Mouse (Mus musculus): Measurements from ENCODE around the gene Rfc1. TPM values are rescaled to one million over a fixed set of nuclear protein-coding genes. Genes with fewer than 3 reads are reported as not detected.
A peak's percentile ranks its signal among the peaks of the same experiment; 100 is the strongest.

Rfc1 gene
- polyA plus RNA-seq, 1 experiment from 2014 or later: 84.4 TPM

DNA sequence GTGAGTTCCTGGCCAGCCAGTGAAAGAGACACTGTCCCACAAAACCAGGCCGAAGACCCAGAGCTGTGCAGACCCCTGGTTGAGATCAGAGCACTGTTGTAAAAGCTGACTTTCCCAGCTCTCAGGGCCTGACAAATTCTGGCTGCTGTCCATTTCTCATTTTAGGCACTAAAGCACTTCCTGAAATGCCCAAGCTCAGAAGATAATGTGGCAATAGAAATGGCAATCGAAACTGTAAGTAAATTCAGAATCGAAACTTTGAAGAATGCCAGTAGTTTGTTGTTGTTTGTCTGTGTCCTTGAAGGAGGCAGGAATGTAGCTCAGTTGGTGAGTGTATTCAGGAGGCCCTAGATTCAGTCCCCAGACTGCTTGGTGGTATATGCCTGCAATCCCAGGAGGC is 88.2 kb downstream of the Rfc1 start:
- Histone ChIP-seq H3K4me1 (0 out of 2 replicates have a peak, but pooled peaks cover 2% of the 10 kb centered on the region), H3K36me3 (no peaks in the 10 kb centered on the region), H3K4me2 (no peak overlapping the region), H3K27me3 (no peaks in the 10 kb centered on the region), H3K9ac (no peak overlapping the region), H3K9me3 (no peaks in the 10 kb centered on the region), H3K4me3 (no peak overlapping the region), H3K27ac (no peak overlapping the region)
- 76% methylated on average over 3 of the region's 3 CpGs for WGBS
- no peak for ATAC-seq (ENCODE audit: borderline replicate concordance, extremely low read depth, low FRiP score, low TSS enrichment)

DNA sequence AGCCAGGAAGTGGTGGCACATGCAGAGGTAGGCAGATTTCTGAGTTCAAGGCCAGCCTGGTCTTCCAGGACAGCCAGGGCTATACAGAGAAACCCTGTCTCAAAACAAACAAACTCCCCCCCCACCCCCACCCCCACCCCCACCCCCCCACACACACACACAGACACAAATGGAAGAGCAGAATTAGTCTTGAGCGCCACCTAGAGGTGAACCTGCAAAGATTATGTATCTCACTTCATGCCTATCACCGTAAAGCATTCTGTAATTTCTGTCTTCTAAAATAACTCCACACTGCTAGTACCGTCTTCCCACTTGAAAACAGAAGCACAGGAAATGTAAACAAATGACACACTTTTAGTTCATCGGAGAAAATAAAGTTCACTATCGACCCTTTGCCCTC is 92.7 kb downstream of the Rfc1 start:
- no peak overlapping the region for H3K4me2 ChIP-seq
- no peak overlapping the region for H3K4me3 ChIP-seq
- H3K27me3 ChIP-seq: no peaks in the 10 kb centered on the region
- ATAC-seq (ENCODE audit: borderline replicate concordance, extremely low read depth, low FRiP score, low TSS enrichment): no peak
- H3K36me3 ChIP-seq: no peaks in the 10 kb centered on the region
- H3K27ac ChIP-seq: no peak overlapping the region
- H3K9me3 ChIP-seq: no peaks in the 10 kb centered on the region
- H3K9ac ChIP-seq: no peak overlapping the region
- 32% methylated on average over 5 of the region's 5 CpGs for WGBS
- 0 out of 2 replicates have a peak, but pooled peaks cover under 1% of the 10 kb centered on the region for H3K4me1 ChIP-seq

DNA sequence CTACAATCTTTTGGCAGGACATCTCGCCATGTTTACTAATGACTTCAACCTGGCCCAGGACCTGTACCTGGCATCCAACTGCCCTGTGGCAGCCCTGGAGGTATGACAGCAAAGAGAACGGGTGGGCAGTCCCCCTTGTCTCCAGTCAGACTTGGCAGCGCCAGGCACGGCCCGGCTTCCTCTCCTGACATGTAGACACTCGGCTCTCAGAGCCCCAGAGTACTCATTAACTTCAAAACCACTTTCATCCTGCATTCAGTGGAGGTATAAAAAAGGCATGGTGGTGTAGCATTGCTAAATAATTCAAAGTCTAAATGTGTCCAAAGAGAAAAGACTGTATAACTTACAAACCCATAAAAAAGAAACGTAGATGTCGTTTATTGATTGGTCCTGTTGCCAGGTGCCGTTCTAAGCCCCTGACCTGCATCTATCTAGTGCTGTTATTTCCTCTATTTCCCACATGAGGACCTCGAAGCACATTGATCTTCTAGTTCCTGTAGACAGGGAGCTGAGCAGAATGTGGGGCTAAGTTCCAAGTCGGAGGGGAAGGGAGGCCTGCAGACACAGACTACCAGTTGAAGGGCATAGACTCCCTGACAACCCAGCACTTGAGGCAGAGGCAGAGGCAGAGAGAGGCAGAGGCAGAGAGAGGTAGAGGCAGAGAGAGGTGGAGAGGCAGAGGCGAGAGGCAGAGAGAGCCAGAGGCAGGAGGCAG is 104.0 kb downstream of the Rfc1 start:
- Histone ChIP-seq H3K4me3 (no peak overlapping the region), H3K9ac (no peak overlapping the region), H3K36me3 (peaks cover 12% of the 10 kb centered on the region; the same call in 1 of the 2 replicates), H3K27me3 (no peaks in the 10 kb centered on the region), H3K4me1 (no peaks in the 10 kb centered on the region), H3K9me3 (no peaks in the 10 kb centered on the region), H3K27ac (no peak overlapping the region), H3K4me2 (no peak overlapping the region)
- WGBS: 74% methylated on average over 12 of the region's 12 CpGs
- no peak for ATAC-seq (ENCODE audit: borderline replicate concordance, extremely low read depth, low FRiP score, low TSS enrichment)

DNA sequence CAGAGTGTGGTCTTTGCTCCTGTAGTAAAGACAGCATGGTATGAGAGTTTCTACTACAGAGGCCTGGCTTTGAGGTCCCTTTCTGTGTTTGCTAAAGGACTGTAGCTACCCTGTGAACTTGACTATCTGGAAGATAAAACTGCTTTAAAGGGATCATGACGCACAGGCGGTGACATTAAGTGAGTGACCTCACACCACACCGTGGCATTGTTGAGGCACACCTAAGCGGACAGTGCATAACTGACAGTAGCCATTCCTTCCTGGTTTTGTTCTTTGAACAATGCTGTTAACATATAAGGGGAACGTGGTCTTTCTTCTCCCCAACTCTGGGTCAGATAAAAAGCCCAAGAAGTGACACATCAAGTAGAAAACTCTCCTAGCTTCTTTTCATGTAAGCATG is 111.4 kb downstream of the Rfc1 start:
- H3K4me2 ChIP-seq: no peak overlapping the region
- H3K27me3 ChIP-seq: no peaks in the 10 kb centered on the region
- H3K27ac ChIP-seq: no peak overlapping the region
- H3K4me1 ChIP-seq: no peaks in the 10 kb centered on the region
- H3K9ac ChIP-seq: no peak overlapping the region
- no peak for ATAC-seq (ENCODE audit: borderline replicate concordance, extremely low read depth, low FRiP score, low TSS enrichment)
- no peaks in the 10 kb centered on the region for H3K9me3 ChIP-seq
- H3K36me3 ChIP-seq: peaks cover 10% of the 10 kb centered on the region; the same call in 1 of the 2 replicates
- WGBS: 82% methylated on average over 5 of the region's 5 CpGs
- no peak overlapping the region for H3K4me3 ChIP-seq

DNA sequence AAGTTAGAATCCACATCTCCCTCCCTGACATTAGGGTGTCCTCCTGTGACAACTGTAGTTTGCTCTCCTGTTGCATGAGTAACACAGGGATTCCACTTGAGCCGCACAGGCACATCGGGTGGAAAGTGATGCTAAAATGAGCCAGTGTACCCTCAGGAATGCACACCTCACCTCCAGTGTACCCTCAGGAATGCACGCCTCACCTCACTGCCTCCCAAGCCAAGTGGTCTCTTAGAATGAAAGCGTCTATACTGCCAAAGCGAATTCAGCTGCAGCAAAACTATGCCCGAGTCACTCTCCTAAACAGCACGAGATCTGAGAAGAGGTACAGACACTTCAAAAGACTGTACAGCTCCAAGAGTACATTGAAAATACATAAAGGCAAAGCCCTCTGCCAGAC is 114.4 kb downstream of the Rfc1 start:
- Histone ChIP-seq H3K4me3 (no peak overlapping the region), H3K4me1 (no peaks in the 10 kb centered on the region), H3K4me2 (no peak overlapping the region), H3K36me3 (no peaks in the 10 kb centered on the region), H3K27ac (peak overlapping the region; percentile 58; the same call in 1 of the 2 replicates), H3K27me3 (no peaks in the 10 kb centered on the region), H3K9me3 (no peaks in the 10 kb centered on the region), H3K9ac (no peak overlapping the region)
- WGBS: 53% methylated on average over 7 of the region's 7 CpGs
- ATAC-seq (ENCODE audit: borderline replicate concordance, extremely low read depth, low FRiP score, low TSS enrichment): peak; percentile 49; the same call in 1 of the 2 replicates

DNA sequence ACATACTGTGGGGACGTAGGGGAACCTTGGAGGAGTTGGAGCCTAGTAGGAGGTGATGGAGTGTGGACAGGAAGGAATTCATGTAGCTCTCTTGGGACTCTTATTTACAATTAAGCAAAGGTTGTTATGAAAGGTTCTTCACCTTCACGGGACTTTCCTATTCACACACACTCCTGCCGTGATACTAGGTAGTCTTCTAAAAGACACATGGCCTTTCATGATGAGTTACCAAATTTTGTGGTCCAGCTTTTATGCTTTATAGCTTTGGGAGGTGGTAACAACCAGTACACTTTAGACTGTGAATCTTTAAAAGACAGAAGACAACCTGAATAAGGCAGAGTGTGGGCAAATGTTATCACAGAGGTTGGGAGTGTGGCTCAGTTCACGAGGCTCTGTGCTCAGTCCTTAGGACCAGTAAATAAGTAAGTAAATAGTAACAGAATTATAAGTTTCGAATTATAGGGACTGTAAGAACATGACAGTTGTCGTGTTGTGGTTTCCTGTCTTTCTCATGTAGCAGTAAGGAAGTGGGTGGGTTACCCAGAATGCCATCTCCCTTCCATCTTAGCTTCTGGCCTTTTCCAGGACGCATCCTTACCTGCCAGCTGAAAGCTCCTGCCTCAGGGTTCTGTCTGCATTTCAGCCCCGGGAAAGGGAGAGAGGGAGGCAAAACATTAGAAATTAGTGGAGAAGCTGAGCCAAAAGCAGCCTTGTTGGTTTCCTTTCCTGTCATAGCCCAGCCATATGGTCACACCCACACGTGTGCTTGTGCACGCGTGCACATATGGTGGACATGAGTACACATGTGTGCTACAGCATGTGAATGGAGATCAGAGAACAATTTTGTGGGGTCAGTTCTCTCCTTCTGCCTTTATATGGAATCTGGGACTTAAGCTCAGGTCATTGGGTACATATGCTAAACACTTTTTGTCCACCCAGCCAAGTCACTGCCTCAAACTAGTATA is 117.9 kb downstream of the Rfc1 start:
- no peaks in the 10 kb centered on the region for H3K9me3 ChIP-seq
- no peaks in the 10 kb centered on the region for H3K27me3 ChIP-seq
- H3K4me2 ChIP-seq: no peak overlapping the region
- no peak overlapping the region for H3K4me3 ChIP-seq
- no peak for ATAC-seq (ENCODE audit: borderline replicate concordance, extremely low read depth, low FRiP score, low TSS enrichment)
- H3K4me1 ChIP-seq: no peaks in the 10 kb centered on the region
- 85% methylated on average over 11 of the region's 11 CpGs for WGBS
- H3K9ac ChIP-seq: no peak overlapping the region
- H3K27ac ChIP-seq: no peak overlapping the region
- no peaks in the 10 kb centered on the region for H3K36me3 ChIP-seq

DNA sequence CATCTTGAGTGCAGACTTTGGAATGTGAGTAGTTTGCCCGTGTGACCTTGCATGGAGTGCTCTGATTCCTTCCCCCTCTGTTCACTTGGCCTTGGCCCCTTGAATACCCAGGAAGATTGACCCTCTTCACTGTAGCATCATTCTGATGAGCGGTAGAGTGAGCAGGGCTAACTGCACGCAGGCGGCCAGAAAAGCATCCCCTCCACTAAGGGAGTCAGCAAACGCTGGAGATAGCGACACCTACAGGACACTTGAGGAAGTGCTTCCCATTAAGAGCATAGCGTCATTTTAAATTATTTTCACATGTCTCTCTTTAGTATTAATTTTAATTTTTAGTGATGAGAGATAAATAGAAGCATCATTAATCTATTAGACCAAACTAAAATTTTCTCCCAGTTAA is 122.1 kb downstream of the Rfc1 start:
- Histone ChIP-seq H3K36me3 (no peaks in the 10 kb centered on the region), H3K9me3 (no peaks in the 10 kb centered on the region), H3K4me1 (no peaks in the 10 kb centered on the region), H3K27me3 (no peaks in the 10 kb centered on the region), H3K4me3 (no peak overlapping the region), H3K27ac (no peak overlapping the region), H3K4me2 (no peak overlapping the region), H3K9ac (no peak overlapping the region)
- WGBS: 23% methylated on average over 7 of the region's 7 CpGs
- ATAC-seq (ENCODE audit: borderline replicate concordance, extremely low read depth, low FRiP score, low TSS enrichment): no peak

Other genes starting within 250 kb of the Rfc1 start
- 0.42 and 0.50 TPM in 2 replicates for gene Tmem156, start 243.5 kb downstream of the Rfc1 start, polyA plus RNA-seq (2015; fragmentation: Nextera tagmentation; extraction: Ambion mirVana)
- gene Klhl5, start 228.1 kb downstream of the Rfc1 start, polyA plus RNA-seq (2015; fragmentation: Nextera tagmentation; extraction: Ambion mirVana): 26.8 and 28.6 TPM in 2 replicates
- gene Wdr19, start 136.0 kb downstream of the Rfc1 start, polyA plus RNA-seq (2015; fragmentation: Nextera tagmentation; extraction: Ambion mirVana): 9.7 and 10.5 TPM in 2 replicates
- gene Klb, start 12.6 kb upstream of the Rfc1 start, polyA plus RNA-seq (2015; fragmentation: Nextera tagmentation; extraction: Ambion mirVana): 0.08 TPM in 1 of 2 replicates, not detected in the other
- 991 and 1,022 TPM in 2 replicates for gene Rpl9, start 55.8 kb upstream of the Rfc1 start, polyA plus RNA-seq (2015; fragmentation: Nextera tagmentation; extraction: Ambion mirVana)
- 55.5 and 57.2 TPM in 2 replicates for gene Lias, start 55.8 kb upstream of the Rfc1 start, polyA plus RNA-seq (2015; fragmentation: Nextera tagmentation; extraction: Ambion mirVana)
- 140 and 146 TPM in 2 replicates for gene Ugdh, start 100.3 kb upstream of the Rfc1 start, polyA plus RNA-seq (2015; fragmentation: Nextera tagmentation; extraction: Ambion mirVana)
- not detected in 2 replicates for gene Gm43552, start 157.2 kb upstream of the Rfc1 start, polyA plus RNA-seq (2015; fragmentation: Nextera tagmentation; extraction: Ambion mirVana)
- 99.4 and 108 TPM in 2 replicates for gene Smim14, start 201.5 kb upstream of the Rfc1 start, polyA plus RNA-seq (2015; fragmentation: Nextera tagmentation; extraction: Ambion mirVana)
- 165 and 167 TPM in 2 replicates for gene Ube2k, start 201.6 kb upstream of the Rfc1 start, polyA plus RNA-seq (2015; fragmentation: Nextera tagmentation; extraction: Ambion mirVana)